Mouse (Mus musculus): ENCODE data around the gene Krit1.

DNA sequence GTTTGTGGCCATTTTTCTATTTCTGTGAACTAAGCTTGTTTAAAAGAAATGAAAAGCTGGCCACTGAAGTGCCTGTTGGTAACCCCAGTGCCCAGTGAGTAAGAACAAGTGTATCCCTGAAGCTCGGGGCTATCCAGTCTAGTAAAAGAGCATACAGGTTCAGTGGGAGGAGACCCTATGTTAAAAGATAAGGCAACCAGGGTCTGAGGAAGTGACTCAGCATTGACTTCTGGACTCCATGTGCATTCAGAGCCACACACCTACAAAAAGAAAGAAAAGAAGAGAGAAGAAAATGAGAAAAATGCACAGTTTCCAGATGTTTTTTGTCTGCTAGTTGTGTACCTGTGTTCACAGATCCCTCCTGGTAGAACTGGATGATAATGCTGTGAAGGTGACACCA lies 31.1 kb downstream of the Krit1 start:
- TF ChIP-seq CTCF (IDR thresholded peaks at IDR 0.05; ENCODE audit: low read depth) (no peak), EP300 (IDR thresholded peaks at IDR 0.05; ENCODE audit: low read depth) (no peak)
